Mouse (Mus musculus): Measurements from ENCODE around the gene Wdr90. TPM values are rescaled to one million over a fixed set of nuclear protein-coding genes. Genes with fewer than 3 reads are reported as not detected.

Gene Wdr90
- total RNA-seq, 2 experiments from 2014 or later, result 24.0 to 25.8 TPM

GRCm38 (mm10) chr17:25832436-25833290 is 28.6 kb downstream of the Wdr90 start:
- peak; percentile 98 to 99 for DNase-seq (ENCODE audit: low spot score in 2 of 2)

GRCm38 (mm10) chr17:25831451-25832281 is 29.6 kb downstream of the Wdr90 start:
- DNase-seq (ENCODE audit: low spot score in 2 of 2), result no peak

- no peak for DNase-seq (ENCODE audit: low spot score in 2 of 2)
These were observed 30.4 kb downstream of the Wdr90 start for GRCm38 (mm10) chr17:25830806-25831431.

- no peak for DNase-seq (ENCODE audit: low spot score in 2 of 2)
These were observed 31.0 kb downstream of the Wdr90 start for GRCm38 (mm10) chr17:25830200-25830753.

- DNase-seq (ENCODE audit: low spot score in 2 of 2), result no peak
These were observed 31.7 kb downstream of the Wdr90 start for GRCm38 (mm10) chr17:25829558-25830017.

GRCm38 (mm10) chr17:25828712-25829557 is 32.4 kb downstream of the Wdr90 start, which contains the start of gene Jmjd8:
TSS of gene Jmjd8 (plus strand) at chr17:25828867.
- peak; percentile 84 to 85 for DNase-seq (ENCODE audit: low spot score in 2 of 2)

GRCm38 (mm10) chr17:25828223-25828594 is 33.1 kb downstream of the Wdr90 start:
- DNase-seq (ENCODE audit: low spot score in 2 of 2), result no peak

GRCm38 (mm10) chr17:25827546-25828222 is 33.6 kb downstream of the Wdr90 start:
- no peak for DNase-seq (ENCODE audit: low spot score in 2 of 2)

- no peak for DNase-seq (ENCODE audit: low spot score in 2 of 2)
These were observed 34.3 kb downstream of the Wdr90 start for GRCm38 (mm10) chr17:25827011-25827410.

GRCm38 (mm10) chr17:25825984-25826570 is 35.2 kb downstream of the Wdr90 start:
- DNase-seq (ENCODE audit: low spot score in 2 of 2), result no peak

GRCm38 (mm10) chr17:25825311-25825710 is 36.0 kb downstream of the Wdr90 start:
- DNase-seq (ENCODE audit: low spot score in 2 of 2), result no peak

- no peak for DNase-seq (ENCODE audit: low spot score in 2 of 2)
These were observed 36.7 kb downstream of the Wdr90 start for GRCm38 (mm10) chr17:25824362-25825142.

GRCm38 (mm10) chr17:25823452-25823851 is 37.8 kb downstream of the Wdr90 start, which contains the start of gene Wdr24:
TSS of gene Wdr24 (plus strand) at chr17:25823627.
- peak; percentile 78 to 90 for DNase-seq (ENCODE audit: low spot score in 2 of 2)

- DNase-seq (ENCODE audit: low spot score in 2 of 2), result no peak
These were observed 42.2 kb downstream of the Wdr90 start for GRCm38 (mm10) chr17:25818851-25819780.

GRCm38 (mm10) chr17:25817662-25818061 is 43.6 kb downstream of the Wdr90 start:
- DNase-seq (ENCODE audit: low spot score in 2 of 2), result no peak

- DNase-seq (ENCODE audit: low spot score in 2 of 2), result peak; percentile 70 to 80
These were observed 47.8 kb downstream of the Wdr90 start for GRCm38 (mm10) chr17:25813471-25813870.

- no peak for DNase-seq (ENCODE audit: low spot score in 2 of 2)
These were observed 50.4 kb downstream of the Wdr90 start for GRCm38 (mm10) chr17:25810890-25811289.
